Mouse (Mus musculus) right cerebral cortex, adult 18-20 months (tissue): ENCODE results near the gene Pla2g4d.

Experiments
- DNase-seq: peaks from one replicate; pipeline ENCODE4 v3.0.0; 2022; ENCODE audit warnings: mixed read lengths

Gene Pla2g4d

GRCm38 (mm10) chr2:120288995-120289394 lies at the start of gene Pla2g4d:
Gene Pla2g4d (minus strand): TSS chr2:120289197.
- peak; percentile 24 for DNase-seq

- DNase-seq, result no peak
Measured at GRCm38 (mm10) chr2:120337886-120338285, 48.9 kb upstream of the Pla2g4d start.

- DNase-seq, result peak; percentile 23
Measured at GRCm38 (mm10) chr2:120331575-120331974, 42.6 kb upstream of the Pla2g4d start.

- DNase-seq, result no peak
Measured at GRCm38 (mm10) chr2:120315077-120315476, 26.1 kb upstream of the Pla2g4d start.

- DNase-seq, result no peak
Measured at GRCm38 (mm10) chr2:120314487-120314886, 25.5 kb upstream of the Pla2g4d start.

GRCm38 (mm10) chr2:120313976-120314375 lies 25.0 kb upstream of the Pla2g4d start, which contains the start of gene Pla2g4f:
Gene Pla2g4f (minus strand): TSS chr2:120314165.
- no peak for DNase-seq

- DNase-seq, result no peak
Measured at GRCm38 (mm10) chr2:120312276-120312825, 23.4 kb upstream of the Pla2g4d start.

GRCm38 (mm10) chr2:120304113-120304512 lies 15.1 kb upstream of the Pla2g4d start:
- DNase-seq, result no peak

- no peak for DNase-seq
Measured at GRCm38 (mm10) chr2:120301076-120301475, 12.1 kb upstream of the Pla2g4d start.

- no peak for DNase-seq
Measured at GRCm38 (mm10) chr2:120299866-120300265, 10.9 kb upstream of the Pla2g4d start.

GRCm38 (mm10) chr2:120296160-120296559 lies 7.2 kb upstream of the Pla2g4d start:
- DNase-seq, result no peak

- DNase-seq, result no peak
Measured at GRCm38 (mm10) chr2:120291471-120292078, 2.6 kb upstream of the Pla2g4d start.

GRCm38 (mm10) chr2:120288401-120288800 lies 596 bp downstream of the Pla2g4d start:
- no peak for DNase-seq

GRCm38 (mm10) chr2:120285639-120286038 lies 3.4 kb downstream of the Pla2g4d start:
- no peak for DNase-seq

- DNase-seq, result no peak
Measured at GRCm38 (mm10) chr2:120284705-120285104, 4.3 kb downstream of the Pla2g4d start.

- no peak for DNase-seq
Measured at GRCm38 (mm10) chr2:120284094-120284493, 4.9 kb downstream of the Pla2g4d start.

- no peak for DNase-seq
Measured at GRCm38 (mm10) chr2:120283550-120283949, 5.4 kb downstream of the Pla2g4d start.

GRCm38 (mm10) chr2:120281221-120281620 lies 7.8 kb downstream of the Pla2g4d start:
- DNase-seq, result no peak

- peak; percentile 47 for DNase-seq
Measured at GRCm38 (mm10) chr2:120279961-120280360, 9.0 kb downstream of the Pla2g4d start.

- DNase-seq, result no peak
Measured at GRCm38 (mm10) chr2:120276951-120277350, 12.0 kb downstream of the Pla2g4d start.

- DNase-seq, result no peak
Measured at GRCm38 (mm10) chr2:120268635-120269034, 20.4 kb downstream of the Pla2g4d start.

GRCm38 (mm10) chr2:120265523-120265922 lies 23.5 kb downstream of the Pla2g4d start:
- no peak for DNase-seq

- DNase-seq, result peak; percentile 11
Measured at GRCm38 (mm10) chr2:120264858-120265257, 24.1 kb downstream of the Pla2g4d start.

- DNase-seq, result no peak
Measured at GRCm38 (mm10) chr2:120262876-120263275, 26.1 kb downstream of the Pla2g4d start.

- no peak for DNase-seq
Measured at GRCm38 (mm10) chr2:120261346-120261745, 27.7 kb downstream of the Pla2g4d start.
